Mouse (Mus musculus) liver, adult 2 months (tissue): ENCODE results near the gene Podn. TPM values are rescaled to one million over a fixed set of nuclear protein-coding genes. Genes with fewer than 3 reads are reported as not detected.

Experiments used
- DNase-seq: peaks from one replicate; pipeline ENCODE4 v3.0.0-alpha.2; 2011; ENCODE audit warnings: low read depth, low spot score; ENCODE audit errors: extremely low read depth
- H3K27ac ChIP-seq: fragments of 200-500 bp; replicated peaks from 2 replicates; pipeline ENCODE4 v1.5.1; 2012; ENCODE audit warnings: low read depth, mild to moderate bottlenecking, control low read depth, inconsistent platforms, low read length; ENCODE audit not compliant: insufficient read depth
- H3K27me3 ChIP-seq: fragments of 200-500 bp; 2 replicates; pipeline ENCODE4 v1.6.1; 2012; ENCODE audit warnings: mild to moderate bottlenecking, moderate library complexity, low read length, inconsistent platforms; ENCODE audit not compliant: control insufficient read depth, insufficient read depth
- H3K36me3 ChIP-seq: fragments of 200-500 bp; 2 replicates; pipeline ENCODE4 v1.6.1; 2012; ENCODE audit warnings: low read length, inconsistent platforms; ENCODE audit not compliant: control insufficient read depth, insufficient read depth
- H3K4me1 ChIP-seq: fragments of 200-500 bp; 2 replicates; pipeline ENCODE4 v1.6.1; 2011; ENCODE audit warnings: low read length; ENCODE audit not compliant: control insufficient read depth, insufficient read depth
- H3K4me3 ChIP-seq: fragments of 200-500 bp; 2 replicates; pipeline ENCODE4 v1.5.1; 2011; ENCODE audit warnings: low read depth, mild to moderate bottlenecking, control low read depth, low read length, moderate library complexity; ENCODE audit not compliant: insufficient read depth
- H3K79me2 ChIP-seq: fragments of 200-500 bp; 2 replicates; pipeline ENCODE4 v1.6.1; 2012; ENCODE audit warnings: inconsistent platforms, mild to moderate bottlenecking, low read length, moderate library complexity; ENCODE audit not compliant: control insufficient read depth, insufficient read depth
- H3K9ac ChIP-seq: fragments of 200-500 bp; 2 replicates; pipeline ENCODE4 v1.6.1; 2012; ENCODE audit warnings: low read depth, mild to moderate bottlenecking, control low read depth, inconsistent platforms, low read length
- CTCF ChIP-seq: fragments of 200-500 bp; IDR thresholded peaks from 2 replicates; pipeline ENCODE4 v1.5.1; 2011; ENCODE audit warnings: low read depth, low read length, control low read depth
- POLR2A ChIP-seq: fragments of 200-500 bp; IDR thresholded peaks from 2 replicates; pipeline ENCODE4 v1.6.1; 2011; ENCODE audit warnings: low read length, control low read depth; ENCODE audit not compliant: insufficient read depth; ENCODE audit errors: extremely low read depth
- WGBS: fragments of 180-500 bp; shearing (Covaris S2); methylation state at CpG from one replicate; pipeline ENCODE4 v1.1.7; 2018; 5-methylcytosine and 5-hydroxymethylcytosine counted together
- polyA plus RNA-seq: library from polyadenylated mRNA; depleted of rRNA; stranded (reverse); fragments of >200 nt; gene quantifications from 2 replicates; pipeline ENCODE4 v1.2.3, GENCODE M21; 2012
- total RNA-seq: library from RNA; depleted of rRNA; stranded (reverse); fragments of >200 nt; gene quantifications from 2 replicates; pipeline ENCODE4 v1.2.3, GENCODE M21; 2014

Gene Podn
- total and polyA plus RNA-seq, 2 experiments, result 1.9 to 3.8 TPM

GRCm38 (mm10) chr4:108052673-108053072 lies 43.6 kb downstream of the Podn start:
- WGBS, result 46% methylated on average over 8 of the region's 8 CpGs
- TF ChIP-seq POLR2A (no peak), CTCF (no peak)
- Histone ChIP-seq H3K79me2 (no peaks in the 10 kb centered on the region), H3K27ac (peak overlapping the region; percentile 35), H3K27me3 (no peaks in the 10 kb centered on the region), H3K36me3 (peaks cover 91% of the 10 kb centered on the region), H3K4me3 (no peak overlapping the region), H3K9ac (no peak overlapping the region), H3K4me1 (peaks cover 13% of the 10 kb centered on the region)
- peak; percentile 27 for DNase-seq

- H3K27ac ChIP-seq, result peak overlapping the region; percentile 32
- 0 out of 2 replicates have a peak, but pooled peaks have one; percentile 3 for TF ChIP-seq CTCF
- no peak for TF ChIP-seq POLR2A
- H3K4me1 ChIP-seq, result peaks cover 13% of the 10 kb centered on the region
- 27% methylated on average over 10 of the region's 10 CpGs for WGBS
- no peaks in the 10 kb centered on the region for H3K27me3 ChIP-seq
- peak; percentile 79 for DNase-seq
- H3K4me3 ChIP-seq, result no peak overlapping the region
- H3K9ac ChIP-seq, result no peak overlapping the region
- peaks cover 94% of the 10 kb centered on the region for H3K36me3 ChIP-seq
- no peaks in the 10 kb centered on the region for H3K79me2 ChIP-seq
Measured at GRCm38 (mm10) chr4:108051687-108052274, 44.5 kb downstream of the Podn start.

DNA sequence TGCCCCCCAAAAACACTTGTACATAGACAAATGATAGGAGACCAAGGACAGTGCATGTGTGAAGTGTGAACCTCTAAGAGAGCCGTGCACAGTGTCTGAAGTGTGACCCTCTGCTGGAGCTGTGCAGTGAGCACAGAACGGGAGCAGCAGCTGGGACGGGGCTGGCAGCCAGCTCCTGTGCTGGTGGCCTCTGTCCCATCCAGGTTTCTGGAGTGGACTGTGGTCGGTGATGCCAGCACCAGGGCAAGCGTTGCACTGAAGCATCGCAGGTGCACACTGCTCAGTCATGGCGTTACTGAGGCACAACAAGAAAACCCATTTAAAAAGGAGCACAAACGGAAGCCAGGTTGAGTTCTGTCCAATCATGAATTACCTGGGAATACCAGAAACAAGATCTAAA lies 50.1 kb downstream of the Podn start:
- no peaks in the 10 kb centered on the region for H3K79me2 ChIP-seq
- no peak overlapping the region for H3K27ac ChIP-seq
- no peak overlapping the region for H3K9ac ChIP-seq
- TF ChIP-seq POLR2A (no peak), CTCF (no peak)
- no peak overlapping the region for H3K4me3 ChIP-seq
- no peaks in the 10 kb centered on the region for H3K27me3 ChIP-seq
- WGBS, result 35% methylated on average over 8 of the region's 8 CpGs
- DNase-seq, result peak; percentile 63
- peaks cover 79% of the 10 kb centered on the region for H3K36me3 ChIP-seq
- no peaks in the 10 kb centered on the region for H3K4me1 ChIP-seq

- TF ChIP-seq POLR2A, result no peak
- TF ChIP-seq CTCF, result no peak
- H3K36me3 ChIP-seq, result peaks cover 72% of the 10 kb centered on the region
- no peaks in the 10 kb centered on the region for H3K4me1 ChIP-seq
- DNase-seq, result no peak
- no peak overlapping the region for H3K9ac ChIP-seq
- 87% methylated on average over 19 of the region's 19 CpGs for WGBS
- H3K4me3 ChIP-seq, result no peak overlapping the region
- no peak overlapping the region for H3K27ac ChIP-seq
- no peaks in the 10 kb centered on the region for H3K79me2 ChIP-seq
- H3K27me3 ChIP-seq, result no peaks in the 10 kb centered on the region
Measured at GRCm38 (mm10) chr4:108045136-108046107, 50.8 kb downstream of the Podn start.

DNA sequence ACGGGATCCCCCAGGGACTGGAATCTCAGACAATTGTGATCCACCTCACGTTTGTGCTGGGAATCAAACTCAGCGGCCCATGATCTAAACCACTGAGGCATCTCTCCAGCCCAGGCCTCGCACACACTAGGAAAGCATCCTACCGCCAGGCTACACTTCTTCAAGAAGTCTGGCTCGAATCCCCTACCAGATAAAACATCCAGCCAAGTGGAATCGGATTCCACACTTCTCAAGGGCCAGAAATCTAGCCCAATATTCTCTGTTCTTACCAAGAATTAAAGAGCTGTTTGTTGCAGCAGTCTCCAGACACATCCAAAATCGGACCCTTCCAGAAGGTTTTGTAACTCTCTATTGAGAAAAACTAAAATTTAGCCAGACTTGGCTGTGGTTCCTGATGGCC lies 59.2 kb downstream of the Podn start:
- Histone ChIP-seq H3K4me1 (peaks cover 3% of the 10 kb centered on the region; the same call in 1 of the 2 replicates), H3K36me3 (peaks cover under 1% of the 10 kb centered on the region; the same call in 1 of the 2 replicates), H3K27me3 (no peaks in the 10 kb centered on the region), H3K4me3 (no peak overlapping the region), H3K27ac (no peak overlapping the region), H3K9ac (no peak overlapping the region), H3K79me2 (no peaks in the 10 kb centered on the region)
- TF ChIP-seq CTCF (no peak), POLR2A (no peak)
- WGBS, result 71% methylated on average over 8 of the region's 8 CpGs
- DNase-seq, result peak; percentile 19
